Comparison of ENCODE assay signal across 14 mouse cellular contexts in genomic region chr1:160729944-160730343, GRCm38 (mm10).
"Had no signal": no experiment of that assay in that cellular context is flagged by ENCODE, and none has a peak within 500 bp of the region (broad histone marks: within the 10 kb centered on the region; RNA-seq: fewer than 3 reads in every experiment).

No protein-coding gene starts in this region.

- H3K4me1 ChIP-seq: midbrain, embryonic 10.5 days; midbrain, embryonic 13.5 days; midbrain, embryonic 15.5 days; neural tube, embryonic 12.5 days; stomach, embryonic 15.5 days had no signal

- H3K9me3 ChIP-seq: midbrain, embryonic 10.5 days; midbrain, embryonic 13.5 days; midbrain, embryonic 15.5 days; neural tube, embryonic 12.5 days; stomach, embryonic 15.5 days had no signal

- DNase-seq: lung, adult 18-20 months; lung, embryonic 14.5 days; lung, postnatal 10 days; lung, postnatal 4 days; right cerebral cortex, postnatal 14 days; thymus, adult 18-20 months; thymus, postnatal 14 days; thymus, postnatal 36 days had no signal

- H3K36me3 ChIP-seq: midbrain, embryonic 10.5 days; midbrain, embryonic 13.5 days; midbrain, embryonic 15.5 days; neural tube, embryonic 12.5 days; stomach, embryonic 15.5 days had no signal

- H3K4me3 ChIP-seq: midbrain, embryonic 10.5 days; midbrain, embryonic 13.5 days; midbrain, embryonic 15.5 days; neural tube, embryonic 12.5 days; stomach, embryonic 15.5 days had no signal

- H3K27ac ChIP-seq: midbrain, embryonic 10.5 days; midbrain, embryonic 13.5 days; midbrain, embryonic 15.5 days; neural tube, embryonic 12.5 days; stomach, embryonic 15.5 days; stomach, postnatal 0 days had no signal

- H3K27me3 ChIP-seq: midbrain, embryonic 13.5 days; midbrain, embryonic 15.5 days; neural tube, embryonic 12.5 days; stomach, embryonic 15.5 days had no signal

- H3K4me2 ChIP-seq: lung, embryonic 14.5 days; midbrain, embryonic 13.5 days; midbrain, embryonic 15.5 days; neural tube, embryonic 12.5 days; stomach, embryonic 15.5 days had no signal

- ATAC-seq: midbrain, embryonic 13.5 days; midbrain, embryonic 15.5 days had no signal

- H3K9ac ChIP-seq: lung, embryonic 14.5 days; midbrain, embryonic 13.5 days; midbrain, embryonic 15.5 days; neural tube, embryonic 12.5 days; stomach, embryonic 15.5 days had no signal
